Mouse (Mus musculus) heart, embryonic 16.5 days (tissue): ENCODE measurements around the gene Gpx5. TPM values are rescaled to one million over a fixed set of nuclear protein-coding genes. Genes with fewer than 3 reads are reported as not detected.

Source experiments
- ATAC-seq: fragments of 200-750 bp; cut with Nextera tagmentation; replicated peaks from 2 replicates; pipeline ENCODE4 v1.8.0; 2017; ENCODE audit warnings: moderate number of reproducible peaks; ENCODE audit not compliant: insufficient read depth, low FRiP score; ENCODE audit errors: extremely low read depth
- H3K27ac ChIP-seq: fragments of 300-500 bp; sonication (generic); 2 replicates; pipeline ENCODE4 v1.5.1; 2014; ENCODE audit warnings: mild to moderate bottlenecking, low read length, control low read depth, moderate library complexity
- H3K27me3 ChIP-seq: fragments of 300-500 bp; sonication (generic); 2 replicates; pipeline ENCODE4 v1.6.1; 2014; ENCODE audit warnings: low read length, mixed read lengths; ENCODE audit not compliant: control insufficient read depth, insufficient read depth
- H3K36me3 ChIP-seq: fragments of 300-500 bp; sonication (generic); 2 replicates; pipeline ENCODE4 v1.6.1; 2014; ENCODE audit not compliant: control insufficient read depth, insufficient read depth
- H3K4me1 ChIP-seq: fragments of 300-500 bp; sonication (generic); 2 replicates; pipeline ENCODE4 v1.6.1; 2014; ENCODE audit warnings: low read length, mixed read lengths; ENCODE audit not compliant: control insufficient read depth, insufficient read depth
- H3K4me2 ChIP-seq: fragments of 300-500 bp; sonication (generic); 2 replicates; pipeline ENCODE4 v1.6.1; 2014; ENCODE audit warnings: low read depth, mild to moderate bottlenecking, control low read depth, low read length
- H3K4me3 ChIP-seq: fragments of 300-500 bp; sonication (generic); 2 replicates; pipeline ENCODE4 v1.5.1; 2014; ENCODE audit warnings: mild to moderate bottlenecking, control low read depth, low read length
- H3K9ac ChIP-seq: fragments of 300-500 bp; sonication (generic); 2 replicates; pipeline ENCODE4 v1.6.1; 2014; ENCODE audit warnings: low read length, control low read depth
- H3K9me3 ChIP-seq: fragments of 300-500 bp; sonication (generic); replicated peaks from 2 replicates; pipeline ENCODE4 v1.6.1; 2016; ENCODE audit warnings: low read length; ENCODE audit not compliant: control insufficient read depth
- WGBS: fragments of 180-500 bp; shearing (Covaris S2); extraction: QIAGEN DNeasy Blood & Tissue Kit; methylation state at CpG from one replicate; pipeline ENCODE4 v1.1.7; 2014; 5-methylcytosine and 5-hydroxymethylcytosine counted together
- polyA plus RNA-seq: library from polyadenylated mRNA; unstranded; fragments of >200 nt; fragmentation: Nextera tagmentation; extraction: Ambion mirVana; gene quantifications from 2 replicates; pipeline ENCODE4 v1.2.1, GENCODE M21; 2015

Gpx5 gene
- polyA plus RNA-seq, 1 experiment from 2014 or later = not detected

GRCm38 (mm10) chr13:21275815-21276550, 16.5 kb downstream of the Gpx5 start:
- H3K9ac ChIP-seq = peak overlapping the region; percentile 69
- ATAC-seq = 0 out of 2 replicates have a peak, but pooled peaks have one; percentile 62
- under 1% methylated on average over 25 of the region's 25 CpGs for WGBS

DNA sequence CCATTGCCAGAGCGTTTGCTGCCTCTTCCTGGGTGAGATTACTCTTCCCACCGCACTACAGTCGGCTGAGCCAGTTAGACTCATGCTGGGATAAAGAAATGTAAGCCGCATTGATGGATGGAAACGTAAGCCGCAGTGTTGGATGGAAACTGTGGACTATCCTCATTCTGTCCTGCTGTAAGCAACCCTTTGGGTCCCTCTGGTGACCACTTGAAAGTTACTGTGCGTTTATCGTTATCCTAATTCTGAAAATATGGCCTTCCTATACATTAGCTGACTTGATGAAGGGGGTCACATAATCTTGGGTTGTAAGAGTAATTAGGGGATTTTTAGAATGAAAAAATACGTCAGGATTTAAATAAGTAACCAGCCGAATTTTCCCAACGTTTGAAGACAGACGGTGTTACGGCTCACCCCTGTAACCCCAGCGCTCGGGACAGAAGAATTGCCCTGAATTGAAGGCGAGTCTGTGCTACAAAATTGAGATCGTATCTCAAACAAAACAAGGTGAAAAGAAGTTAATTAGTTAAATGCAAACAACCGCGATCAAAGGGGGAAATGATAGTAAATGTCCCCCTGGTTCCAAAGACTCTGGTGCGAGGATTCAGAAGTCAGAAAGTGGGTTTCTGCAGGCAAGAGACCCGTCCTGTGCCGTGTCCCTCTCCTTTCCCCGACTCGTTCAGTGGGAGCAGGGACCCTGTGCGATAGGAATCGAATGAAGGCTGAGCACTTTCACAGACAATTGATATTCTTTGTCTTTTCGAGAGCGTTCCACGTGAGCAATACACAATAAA, 17.3 kb downstream of the Gpx5 start:
- H3K9ac ChIP-seq = peak overlapping the region; percentile 69
- WGBS = under 1% methylated on average over 29 of the region's 29 CpGs

More at GRCm38 (mm10) chr13:21275815-21276550, 16.5 kb downstream of the Gpx5 start:
- Histone ChIP-seq H3K27ac (no peak overlapping the region), H3K9me3 (no peaks in the 10 kb centered on the region), H3K4me3 (peak overlapping the region; percentile 56), H3K27me3 (peaks cover 5% of the 10 kb centered on the region), H3K36me3 (no peaks in the 10 kb centered on the region), H3K4me1 (peaks cover 8% of the 10 kb centered on the region; the same call in 1 of the 2 replicates), H3K4me2 (peak overlapping the region; percentile 71)

DNA sequence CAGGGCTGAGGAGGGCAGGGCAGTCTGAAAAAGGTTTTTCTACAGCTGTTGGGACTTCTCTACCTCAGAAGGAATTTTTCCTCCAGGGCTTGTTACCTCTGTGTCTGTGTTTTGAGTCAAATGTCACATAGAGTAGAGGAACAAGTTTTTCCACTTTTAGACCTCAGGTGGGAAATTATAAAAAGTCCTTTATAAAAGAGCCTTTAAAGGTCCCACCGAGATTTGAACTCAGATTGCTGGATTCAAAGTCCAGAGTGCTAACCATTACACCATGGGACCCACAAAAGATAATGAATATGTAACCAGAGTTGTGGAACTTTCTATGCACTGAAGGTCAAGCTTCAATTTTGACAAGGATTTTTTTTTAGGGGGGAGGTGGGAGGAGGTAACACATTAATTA, 24.3 kb downstream of the Gpx5 start:
- H3K4me3 ChIP-seq = no peak overlapping the region
- H3K4me1 ChIP-seq = no peaks in the 10 kb centered on the region
- no peak overlapping the region for H3K9ac ChIP-seq
- H3K27me3 ChIP-seq = no peaks in the 10 kb centered on the region
- H3K4me2 ChIP-seq = no peak overlapping the region
- H3K27ac ChIP-seq = no peak overlapping the region
- H3K9me3 ChIP-seq = no peaks in the 10 kb centered on the region
- no peaks in the 10 kb centered on the region for H3K36me3 ChIP-seq
- no peak for ATAC-seq
- 10% methylated on average over 1 of the region's 1 CpGs for WGBS

More for the DNA sequence above, 17.3 kb downstream of the Gpx5 start:
- 0 out of 2 replicates have a peak, but pooled peaks have one; percentile 39 for ATAC-seq
- Histone ChIP-seq H3K9me3 (no peaks in the 10 kb centered on the region), H3K27ac (no peak overlapping the region), H3K4me1 (peaks cover 8% of the 10 kb centered on the region; the same call in 1 of the 2 replicates), H3K36me3 (no peaks in the 10 kb centered on the region), H3K27me3 (peaks cover 5% of the 10 kb centered on the region), H3K4me3 (peak overlapping the region; percentile 56), H3K4me2 (peak overlapping the region; percentile 71)

- Histone ChIP-seq H3K27ac (no peak overlapping the region), H3K4me2 (peak overlapping the region; percentile 28; the same call in 1 of the 2 replicates), H3K27me3 (no peaks in the 10 kb centered on the region), H3K9me3 (no peaks in the 10 kb centered on the region), H3K4me1 (no peaks in the 10 kb centered on the region), H3K4me3 (no peak overlapping the region), H3K9ac (no peak overlapping the region), H3K36me3 (no peaks in the 10 kb centered on the region)
- 37% methylated on average over 4 of the region's 4 CpGs for WGBS
- no peak for ATAC-seq
Observed at GRCm38 (mm10) chr13:21267541-21267940, 25.0 kb downstream of the Gpx5 start.

DNA sequence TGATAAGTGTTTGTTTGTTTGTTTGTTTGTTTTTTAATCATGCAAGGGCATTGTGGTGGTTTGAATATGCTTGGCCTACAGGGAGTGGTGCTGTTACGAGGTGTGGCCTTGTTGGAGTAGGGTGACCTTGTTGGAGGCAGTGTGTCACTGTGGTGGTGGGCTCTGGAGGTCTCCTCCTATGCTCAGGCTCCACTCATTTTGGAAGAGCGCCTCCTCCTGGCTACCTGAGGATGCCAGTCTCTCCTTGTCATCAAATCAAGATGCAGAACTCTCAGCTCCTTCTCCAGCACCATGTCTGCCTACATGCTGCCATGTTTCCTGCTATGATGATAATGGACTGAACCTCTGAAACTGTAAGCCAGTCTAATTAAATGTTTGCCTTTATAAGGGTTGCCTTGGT, 26.8 kb downstream of the Gpx5 start:
- H3K36me3 ChIP-seq = no peaks in the 10 kb centered on the region
- H3K9me3 ChIP-seq = no peaks in the 10 kb centered on the region
- H3K27me3 ChIP-seq = no peaks in the 10 kb centered on the region
- H3K27ac ChIP-seq = no peak overlapping the region
- H3K4me2 ChIP-seq = no peak overlapping the region
- no peak overlapping the region for H3K4me3 ChIP-seq
- no peaks in the 10 kb centered on the region for H3K4me1 ChIP-seq
- ATAC-seq = no peak
- WGBS = 64% methylated on average over 2 of the region's 2 CpGs
- no peak overlapping the region for H3K9ac ChIP-seq

DNA sequence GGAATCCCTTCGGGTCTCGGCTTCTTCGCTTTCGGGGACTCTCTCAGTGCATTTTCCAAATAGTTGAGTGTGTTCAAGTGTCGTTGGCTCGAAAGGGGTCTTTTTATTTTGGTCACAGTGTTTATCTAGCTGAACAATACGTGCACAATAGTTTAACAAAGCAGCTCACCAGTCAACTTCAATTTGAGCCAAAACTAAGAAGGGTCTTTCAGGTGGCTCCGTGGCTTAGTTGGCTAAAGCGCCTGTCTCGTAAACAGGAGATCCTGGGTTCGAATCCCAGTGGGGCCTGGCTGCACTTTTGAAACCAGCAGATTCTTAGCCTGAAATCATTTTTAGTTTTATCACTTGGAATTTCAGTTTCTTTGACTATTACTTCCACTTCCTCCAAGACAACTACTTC, 28.2 kb downstream of the Gpx5 start:
- peak overlapping the region; percentile 62 for H3K4me2 ChIP-seq
- H3K4me1 ChIP-seq = no peaks in the 10 kb centered on the region
- WGBS = 2% methylated on average over 11 of the region's 11 CpGs
- peak overlapping the region; percentile 44 for H3K4me3 ChIP-seq
- H3K9me3 ChIP-seq = no peaks in the 10 kb centered on the region
- no peak overlapping the region for H3K9ac ChIP-seq
- H3K36me3 ChIP-seq = no peaks in the 10 kb centered on the region
- ATAC-seq = no peak
- H3K27me3 ChIP-seq = no peaks in the 10 kb centered on the region
- no peak overlapping the region for H3K27ac ChIP-seq

DNA sequence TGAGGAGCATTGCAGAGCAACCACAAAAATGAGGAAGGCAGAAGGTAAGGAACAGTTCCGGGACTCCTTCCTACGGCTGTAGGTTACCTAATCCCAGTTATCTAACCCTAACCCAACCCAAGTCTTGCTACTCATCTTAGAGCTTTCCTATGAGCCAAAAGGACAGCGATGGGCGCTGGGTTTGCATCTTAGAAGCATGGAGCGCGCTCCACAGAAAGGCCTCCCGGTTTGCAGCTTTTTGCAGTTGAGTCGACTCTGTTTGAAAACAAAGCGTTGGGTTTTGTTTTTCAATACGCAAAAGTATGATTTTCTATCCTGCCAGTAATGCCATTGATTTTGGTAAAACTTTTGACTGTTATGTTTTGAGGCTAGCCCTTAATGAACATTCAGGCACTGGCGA, 28.6 kb downstream of the Gpx5 start:
- no peak overlapping the region for H3K27ac ChIP-seq
- H3K9ac ChIP-seq = no peak overlapping the region
- H3K4me2 ChIP-seq = peak overlapping the region; percentile 62
- H3K4me3 ChIP-seq = peak overlapping the region; percentile 44
- H3K9me3 ChIP-seq = no peaks in the 10 kb centered on the region
- H3K36me3 ChIP-seq = no peaks in the 10 kb centered on the region
- H3K4me1 ChIP-seq = no peaks in the 10 kb centered on the region
- peaks cover under 1% of the 10 kb centered on the region; the same call in 1 of the 2 replicates for H3K27me3 ChIP-seq
- whole genome bisulfite sequencing = 6% methylated on average over 11 of the region's 11 CpGs
- no peak for ATAC-seq

DNA sequence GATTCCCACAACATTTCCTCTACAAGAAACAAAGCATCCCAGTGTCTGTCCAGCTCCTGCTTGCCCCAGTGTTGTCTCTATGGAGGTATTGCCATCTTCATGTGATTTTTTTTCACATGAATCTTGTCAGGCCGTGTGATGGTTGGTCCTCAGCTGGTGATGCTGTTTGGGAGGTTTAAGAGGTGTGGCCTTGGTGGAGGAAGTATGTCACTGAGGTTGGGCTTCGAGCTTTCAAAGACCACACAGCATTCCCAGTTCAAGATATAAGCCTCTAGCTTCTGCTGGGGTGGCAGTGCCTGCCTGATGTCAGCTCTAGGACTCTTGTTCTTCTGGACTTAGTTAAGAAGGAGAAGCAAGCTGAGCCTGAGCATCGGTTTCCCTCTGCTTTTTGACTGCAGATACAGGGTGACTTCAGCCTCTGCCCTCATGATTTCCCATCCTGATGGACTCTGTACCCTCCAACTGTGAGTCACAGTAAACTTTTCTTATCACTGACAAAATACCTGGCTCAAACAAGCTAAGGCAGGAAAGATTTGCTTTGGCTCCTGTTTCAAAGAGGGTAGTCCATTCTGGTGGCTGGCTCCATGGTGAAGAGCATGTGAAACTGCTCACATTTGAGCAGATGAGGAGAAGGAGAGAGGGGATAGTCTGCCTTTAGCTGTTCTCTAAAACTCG, 29.6 kb downstream of the Gpx5 start:
- H3K4me2 ChIP-seq = no peak overlapping the region
- H3K27me3 ChIP-seq = peaks cover 5% of the 10 kb centered on the region; the same call in 1 of the 2 replicates
- no peak overlapping the region for H3K4me3 ChIP-seq
- ATAC-seq = no peak
- no peak overlapping the region for H3K9ac ChIP-seq
- H3K9me3 ChIP-seq = no peaks in the 10 kb centered on the region
- 46% methylated on average over 4 of the region's 4 CpGs for WGBS
- no peaks in the 10 kb centered on the region for H3K4me1 ChIP-seq
- H3K36me3 ChIP-seq = no peaks in the 10 kb centered on the region
- H3K27ac ChIP-seq = no peak overlapping the region
